Mouse (Mus musculus) kidney, adult 8-10 months (tissue): ENCODE measurements around the gene Pstpip1.
A peak's percentile ranks its signal among the peaks of the same experiment; 100 is the strongest.

Experiments
- DNase-seq, 2 experiments: peaks; one replicate each; pipeline ENCODE4 v3.0.0; 2022

The Pstpip1 gene

GRCm38 (mm10) chr9:56106274-56107072, 16.7 kb downstream of the Pstpip1 start:
- DNase-seq, result no peak

- no peak for DNase-seq
These were observed 17.8 kb downstream of the Pstpip1 start for GRCm38 (mm10) chr9:56107527-56107926.

GRCm38 (mm10) chr9:56108174-56108573, 18.4 kb downstream of the Pstpip1 start:
- no peak for DNase-seq

- no peak for DNase-seq
These were observed 28.3 kb downstream of the Pstpip1 start for GRCm38 (mm10) chr9:56118091-56118490.

DNA sequence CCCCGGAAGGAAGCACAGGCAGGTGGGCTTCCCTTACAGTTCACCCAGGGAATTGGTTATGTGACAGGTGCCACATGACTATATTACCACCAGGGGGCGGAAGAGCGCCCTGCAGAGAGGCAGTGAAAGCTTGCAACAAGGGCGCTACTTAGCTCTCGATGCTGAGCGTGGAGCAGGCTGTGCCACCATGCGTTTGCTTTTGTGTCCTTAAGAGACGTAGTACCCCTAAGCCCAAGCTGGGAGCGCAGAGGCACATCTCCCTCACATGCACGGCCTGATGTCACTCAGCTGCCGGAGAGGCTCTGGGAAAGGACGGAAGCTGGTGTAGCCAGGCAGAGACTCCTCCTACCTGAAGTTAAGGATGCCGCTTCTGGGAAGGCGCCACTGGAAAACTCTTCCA, 28.8 kb downstream of the Pstpip1 start:
- DNase-seq, result peak; percentile 36 to 65

DNA sequence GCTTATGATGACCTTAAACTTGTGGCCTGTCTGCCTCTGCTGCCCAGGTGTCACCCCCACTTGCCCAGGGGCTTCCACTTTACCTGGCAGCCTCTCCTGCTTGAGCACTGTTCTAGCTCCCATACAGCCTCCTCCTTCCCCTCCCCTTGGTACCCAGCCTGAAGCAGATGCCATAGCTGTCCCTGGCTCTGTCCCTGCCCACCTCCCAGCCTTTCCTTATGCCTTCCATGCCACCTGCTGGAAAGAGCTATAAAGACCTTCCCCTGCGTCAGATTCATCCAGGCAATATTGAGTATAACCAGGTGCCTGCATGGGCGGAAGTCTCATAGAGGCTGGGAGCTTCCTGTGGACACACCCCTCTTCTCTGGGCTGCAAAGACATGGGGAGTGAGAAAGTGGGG, 29.9 kb downstream of the Pstpip1 start:
- DNase-seq, result no peak

DNA sequence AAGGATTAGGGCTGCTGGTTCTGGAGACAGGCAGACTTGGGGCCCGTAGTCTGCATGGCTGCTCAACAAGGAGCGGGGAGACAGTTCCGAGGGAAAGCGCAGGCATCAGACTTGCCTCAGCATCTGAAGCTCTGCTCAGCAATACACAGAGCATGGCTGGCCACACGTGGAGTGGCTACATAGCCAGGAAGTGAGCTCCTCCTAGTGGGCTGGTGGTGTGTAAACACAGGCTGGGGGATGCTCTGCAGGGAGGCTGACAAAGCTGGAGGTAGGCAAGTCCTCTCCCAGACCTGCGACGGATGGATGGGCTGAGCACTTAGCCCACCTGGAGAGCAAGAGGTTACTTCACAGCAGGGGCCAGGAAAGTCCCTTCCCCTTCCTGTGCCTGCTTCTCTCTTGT, 31.3 kb downstream of the Pstpip1 start:
- peak; percentile 30 to 54 for DNase-seq

GRCm38 (mm10) chr9:56122973-56123372, 33.2 kb downstream of the Pstpip1 start:
- peak in 1 of 2 experiments; percentile 17 for DNase-seq

DNA sequence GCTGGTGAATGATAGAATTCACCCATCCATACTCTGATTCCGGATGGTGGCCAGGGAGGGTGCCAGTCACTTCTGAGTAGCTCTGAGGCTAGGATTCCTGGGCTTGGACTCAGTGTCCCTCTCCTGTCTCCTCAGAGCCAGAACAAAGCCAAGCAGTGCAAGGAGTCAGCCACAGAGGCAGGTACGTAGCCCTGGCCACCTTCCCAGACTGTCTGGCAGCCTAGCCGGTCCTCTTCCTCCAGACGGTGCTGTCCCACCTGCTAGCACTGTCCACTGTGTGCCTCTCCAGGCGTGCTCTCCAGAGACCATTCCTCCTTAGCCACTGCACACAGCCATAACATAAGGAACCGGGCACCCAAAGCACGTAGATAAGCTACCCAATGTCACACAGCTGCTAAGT, 33.9 kb downstream of the Pstpip1 start:
- DNase-seq, result no peak

DNA sequence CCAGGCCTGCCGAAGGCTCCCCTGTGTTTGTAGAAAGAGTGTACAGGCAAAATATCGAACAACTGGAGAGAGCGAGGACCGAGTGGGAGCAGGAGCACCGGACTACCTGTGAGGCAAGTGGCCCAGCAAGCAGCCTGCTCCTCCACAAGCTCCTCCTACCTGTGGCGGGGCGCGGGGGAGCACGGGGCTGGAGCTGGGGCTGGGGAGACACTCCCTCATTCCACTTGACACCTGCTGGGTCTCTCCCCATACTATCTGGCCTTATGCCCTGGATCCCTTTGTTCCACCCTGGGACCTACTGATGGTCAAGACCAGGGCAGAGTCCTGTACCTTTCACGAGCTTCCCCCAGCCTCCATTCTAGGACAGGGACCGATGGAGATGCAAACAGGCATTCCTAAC, 34.8 kb downstream of the Pstpip1 start:
- no peak for DNase-seq

DNA sequence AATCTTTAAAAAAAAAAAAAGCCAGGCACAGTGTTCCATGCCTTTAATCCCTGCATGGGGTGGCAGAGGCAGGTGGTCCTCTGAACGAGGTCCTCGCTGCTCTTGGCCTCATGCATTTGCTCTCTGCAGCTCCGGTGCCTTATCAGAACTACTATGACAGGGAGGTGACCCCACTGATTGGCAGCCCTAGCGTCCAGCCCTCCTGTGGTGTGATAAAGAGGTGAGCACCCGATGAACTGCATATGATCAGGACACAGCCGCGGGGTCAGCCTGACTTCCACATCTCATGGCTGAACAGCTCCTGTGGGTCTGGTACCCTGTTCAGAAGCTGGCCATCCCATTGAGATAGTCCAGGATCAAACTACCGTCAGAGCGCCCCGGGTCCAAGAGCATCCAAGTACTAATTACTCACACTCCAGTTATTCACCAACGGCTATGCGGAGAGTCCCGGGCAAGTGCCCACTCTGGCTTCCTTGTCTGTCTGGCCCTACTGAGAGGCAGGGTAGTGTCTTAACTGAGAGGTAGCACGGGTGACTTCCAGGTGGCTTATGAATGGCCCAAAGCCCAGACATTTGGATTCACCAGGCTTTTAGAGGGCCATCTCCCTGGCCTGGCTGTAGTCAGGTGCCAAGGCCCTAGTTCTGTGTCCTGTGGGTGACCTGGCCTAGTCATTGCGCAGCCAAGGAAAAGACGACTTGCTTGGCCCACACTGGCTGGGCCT, 36.9 kb downstream of the Pstpip1 start:
- no peak for DNase-seq

- DNase-seq, result peak; percentile 59 to 73
These were observed 38.6 kb downstream of the Pstpip1 start for GRCm38 (mm10) chr9:56128331-56128730.

DNA sequence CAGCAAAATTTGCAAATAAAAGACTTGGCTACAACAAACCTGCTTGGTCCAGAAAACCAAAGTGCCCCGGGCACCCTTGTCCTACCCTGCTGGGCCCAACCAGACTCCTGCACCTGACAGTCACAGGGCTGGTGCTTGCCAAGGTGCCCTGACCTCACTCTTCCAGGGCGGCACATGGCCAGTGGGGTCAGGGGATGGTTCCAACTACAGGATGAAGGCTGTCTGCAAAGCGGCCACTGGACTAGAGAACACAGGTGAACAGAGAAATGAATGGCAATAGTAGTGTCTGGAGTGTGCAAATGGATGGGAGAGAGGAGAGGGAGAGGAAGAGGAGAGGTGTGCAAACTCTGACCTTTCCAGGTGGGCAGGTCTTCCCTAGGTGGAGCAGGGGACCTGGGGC, 40.2 kb downstream of the Pstpip1 start:
- peak in 1 of 2 experiments; percentile 15 for DNase-seq

GRCm38 (mm10) chr9:56130536-56130935, 40.8 kb downstream of the Pstpip1 start:
- DNase-seq, result no peak

GRCm38 (mm10) chr9:56131813-56132525, 42.2 kb downstream of the Pstpip1 start:
- no peak for DNase-seq

DNA sequence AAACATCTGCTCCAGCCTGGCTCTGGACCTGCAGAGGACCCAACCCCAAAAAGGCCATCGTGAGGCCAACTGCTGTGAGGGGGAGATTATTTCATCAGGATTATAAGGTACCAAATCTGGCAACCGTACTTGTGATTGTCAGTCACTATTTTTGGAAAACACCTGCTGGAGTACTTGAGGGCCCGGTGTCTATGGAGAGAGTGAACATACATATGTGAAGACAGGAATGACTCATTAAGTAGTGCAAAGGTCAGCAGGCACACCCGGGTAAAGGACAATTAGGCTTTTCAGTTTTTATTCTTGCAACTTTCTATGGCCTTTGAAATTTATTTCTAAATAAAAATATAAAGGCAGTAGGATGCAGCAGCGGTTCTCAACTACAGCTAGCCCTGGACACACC, 44.2 kb downstream of the Pstpip1 start:
- DNase-seq, result no peak

DNA sequence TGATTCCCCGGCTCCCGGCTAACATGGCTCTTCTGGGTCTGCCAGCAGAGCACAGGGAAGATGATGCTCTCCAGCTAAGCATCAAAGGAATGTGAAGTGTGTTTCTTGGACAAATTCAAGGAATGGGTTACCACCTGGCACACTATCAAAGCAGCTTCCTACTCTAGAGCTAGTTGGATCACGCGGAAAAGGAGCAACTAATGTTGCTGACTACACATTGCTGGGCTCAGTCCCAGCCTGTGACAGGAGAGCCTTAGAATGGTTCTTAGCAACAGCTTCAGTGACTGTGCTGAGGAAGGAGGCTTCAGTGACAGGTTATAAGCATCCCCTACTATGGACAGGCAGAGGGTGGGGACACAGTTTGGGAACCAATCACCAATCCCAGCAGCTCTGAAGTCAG, 44.9 kb downstream of the Pstpip1 start:
- DNase-seq, result no peak

DNA sequence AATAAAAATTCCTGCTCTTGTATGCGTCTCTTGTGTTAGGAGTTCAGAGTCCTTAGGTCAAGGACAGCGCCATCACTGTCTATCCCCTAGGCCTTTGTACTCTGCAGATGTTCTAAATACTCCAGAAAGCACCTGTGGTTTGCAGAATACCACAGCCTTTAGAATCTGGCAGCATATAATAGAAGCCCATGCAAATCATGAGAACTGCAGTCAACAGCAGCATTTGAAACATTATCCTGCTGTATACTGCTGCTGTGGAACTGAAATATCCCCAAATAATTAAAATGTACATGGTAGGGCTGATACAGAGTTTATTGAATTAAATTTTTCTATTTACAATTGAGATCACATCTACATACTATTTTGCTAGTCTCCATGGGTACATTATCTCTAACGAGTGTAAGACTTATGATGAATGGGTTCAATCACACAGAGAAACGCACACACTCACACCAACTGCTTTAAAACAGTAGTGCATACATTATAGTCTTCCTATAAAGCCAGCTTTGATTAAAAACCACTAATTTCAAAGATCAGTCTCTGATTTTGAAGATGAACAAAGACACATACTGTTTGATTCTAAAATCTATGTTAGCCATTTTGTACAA, 45.9 kb downstream of the Pstpip1 start:
- DNase-seq, result no peak

- DNase-seq, result peak; percentile 72 to 82
These were observed 52.0 kb downstream of the Pstpip1 start for GRCm38 (mm10) chr9:56141776-56142175.

- no peak for DNase-seq
These were observed 54.7 kb downstream of the Pstpip1 start for GRCm38 (mm10) chr9:56144366-56145003.

- no peak for DNase-seq
These were observed 56.7 kb downstream of the Pstpip1 start for GRCm38 (mm10) chr9:56146326-56146923.
